Mouse (Mus musculus) ES-Bruce4 (cell line): ENCODE data around the gene Hcn2.

Source experiments
- CTCF ChIP-seq: IDR thresholded peaks from one replicate; pipeline ENCODE4 v1.8.1; 2011; ENCODE audit warnings: low read depth, low read length
- POLR2A ChIP-seq: IDR thresholded peaks from one replicate; pipeline ENCODE4 v1.8.1; 2011; ENCODE audit warnings: low read length; ENCODE audit not compliant: insufficient read depth

- TF ChIP-seq POLR2A: no peak
- TF ChIP-seq CTCF: no peak
Measured at GRCm38 (mm10) chr10:79716254-79716987, at the start of gene Hcn2.
